Mouse (Mus musculus) limb, embryonic 12.5 days (tissue): ENCODE results near the gene C530008M17Rik. TPM values are rescaled to one million over a fixed set of nuclear protein-coding genes. Genes with fewer than 3 reads are reported as not detected.

Source experiments
- ATAC-seq: fragments of 200-750 bp; cut with Nextera tagmentation; 2 replicates; pipeline ENCODE4 v1.8.0; 2017; ENCODE audit warnings: low read depth, moderate TSS enrichment; ENCODE audit not compliant: insufficient number of reproducible peaks, insufficient read depth, low FRiP score, low TSS enrichment
- H3K27ac ChIP-seq: fragments of 300-500 bp; sonication (generic); 2 replicates; pipeline ENCODE4 v1.5.1; 2016; ENCODE audit warnings: mild to moderate bottlenecking, moderate library complexity
- H3K27me3 ChIP-seq: fragments of 300-500 bp; sonication (generic); 2 replicates; pipeline ENCODE4 v1.6.1; 2016; ENCODE audit warnings: mild to moderate bottlenecking, moderate library complexity
- H3K36me3 ChIP-seq: fragments of 300-500 bp; sonication (generic); 2 replicates; pipeline ENCODE4 v1.6.1; 2016; ENCODE audit warnings: mild to moderate bottlenecking, moderate library complexity
- H3K4me1 ChIP-seq: fragments of 300-500 bp; sonication (generic); replicated peaks from 2 replicates; pipeline ENCODE4 v1.6.1; 2016
- H3K4me2 ChIP-seq: fragments of 300-500 bp; sonication (generic); 2 replicates; pipeline ENCODE4 v1.6.1; 2016; ENCODE audit warnings: mild to moderate bottlenecking, moderate library complexity
- H3K4me3 ChIP-seq: fragments of 300-500 bp; sonication (generic); replicated peaks from 2 replicates; pipeline ENCODE4 v1.5.1; 2016; ENCODE audit warnings: mild to moderate bottlenecking
- H3K9ac ChIP-seq: fragments of 300-500 bp; sonication (generic); replicated peaks from 2 replicates; pipeline ENCODE4 v1.6.1; 2016; ENCODE audit warnings: mild to moderate bottlenecking, moderate library complexity
- H3K9me3 ChIP-seq: fragments of 300-500 bp; sonication (generic); 2 replicates; pipeline ENCODE4 v1.6.1; 2016; ENCODE audit warnings: mild to moderate bottlenecking, moderate library complexity
- WGBS: fragments of 180-500 bp; shearing (Covaris S2); methylation state at CpG from one replicate; pipeline ENCODE4 v1.1.7; 2016; 5-methylcytosine and 5-hydroxymethylcytosine counted together
- polyA plus RNA-seq: library from polyadenylated mRNA; unstranded; fragments of >200 nt; fragmentation: Nextera tagmentation; extraction: Ambion mirVana; gene quantifications from 2 replicates; pipeline ENCODE4 v1.2.1, GENCODE M21; 2016

The C530008M17Rik gene
- polyA plus RNA-seq, 1 experiment from 2014 or later: 31.9 TPM

DNA sequence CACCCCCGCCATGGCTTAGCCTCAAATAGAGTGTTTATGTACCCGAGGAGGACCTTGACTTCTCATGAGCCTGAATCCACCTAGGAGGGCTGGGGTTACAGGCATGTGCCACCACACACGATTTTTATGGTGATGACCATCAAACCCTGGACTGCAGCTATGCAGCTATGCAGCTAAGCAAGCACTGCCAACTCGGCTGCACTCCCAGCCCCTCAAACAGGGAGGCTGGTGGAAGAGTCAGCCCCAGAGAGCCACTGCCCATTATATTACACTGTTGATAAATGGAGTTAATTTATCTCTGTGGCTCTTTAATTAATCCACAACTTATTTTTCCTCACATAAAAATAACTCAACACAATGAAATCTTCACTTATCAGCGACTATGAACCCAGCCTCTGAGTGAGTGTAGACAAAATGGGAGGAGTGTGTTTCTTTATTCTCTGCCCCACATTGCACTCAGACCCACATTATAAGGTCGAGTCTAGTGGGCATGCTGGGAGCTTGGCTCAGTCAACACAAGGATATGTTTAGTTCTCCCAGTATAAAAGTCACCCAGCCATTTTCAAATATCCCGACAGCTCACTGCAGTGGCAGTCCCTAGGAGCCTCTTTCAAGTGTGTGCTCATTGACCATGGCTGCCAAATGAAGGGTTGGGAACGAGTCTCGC, 117.3 kb downstream of the C530008M17Rik start:
- H3K4me3 ChIP-seq: no peak overlapping the region
- no peaks in the 10 kb centered on the region for H3K4me1 ChIP-seq
- WGBS: 78% methylated on average over 9 of the region's 9 CpGs

DNA sequence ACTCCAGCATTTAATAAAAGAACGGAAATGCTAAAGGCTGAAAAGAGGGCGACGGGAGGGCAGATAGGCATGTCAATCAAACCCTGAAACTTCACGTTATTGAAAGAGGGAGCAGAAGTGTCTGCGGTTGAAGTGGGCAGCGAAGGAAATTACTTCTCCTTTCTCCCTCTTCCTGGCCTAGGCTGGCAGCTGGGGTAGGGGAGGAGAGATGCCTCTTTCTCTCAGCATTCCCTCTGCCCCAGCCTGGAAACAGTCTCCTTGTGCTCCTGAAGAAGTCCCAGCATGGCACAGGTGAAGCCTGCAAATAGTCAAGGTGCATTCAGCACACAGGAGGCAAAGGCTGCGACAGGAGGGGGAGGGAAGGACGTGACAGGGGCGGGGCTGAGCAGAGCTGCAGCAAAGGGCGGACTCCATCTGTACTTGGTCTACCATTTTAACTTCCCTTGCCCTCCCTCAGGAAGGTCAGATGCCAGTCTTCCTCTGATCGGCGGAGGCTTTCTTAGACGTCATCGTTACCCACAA, 122.8 kb downstream of the C530008M17Rik start:
- no peaks in the 10 kb centered on the region for H3K27me3 ChIP-seq
- H3K27ac ChIP-seq: no peak overlapping the region
- H3K4me1 ChIP-seq: peaks cover 5% of the 10 kb centered on the region; the same call in 1 of the 2 replicates
- no peak overlapping the region for H3K4me2 ChIP-seq
- WGBS: 58% methylated on average over 14 of the region's 14 CpGs
- no peak overlapping the region for H3K9ac ChIP-seq
- no peaks in the 10 kb centered on the region for H3K9me3 ChIP-seq
- H3K4me3 ChIP-seq: no peak overlapping the region
- H3K36me3 ChIP-seq: no peaks in the 10 kb centered on the region
- ATAC-seq: no peak

More for the DNA sequence above, 117.3 kb downstream of the C530008M17Rik start:
- ATAC-seq: no peak
- Histone ChIP-seq H3K9ac (no peak overlapping the region), H3K27ac (no peak overlapping the region), H3K4me2 (no peak overlapping the region), H3K27me3 (no peaks in the 10 kb centered on the region), H3K9me3 (no peaks in the 10 kb centered on the region), H3K36me3 (peaks cover 7% of the 10 kb centered on the region; the same call in 1 of the 2 replicates)

DNA sequence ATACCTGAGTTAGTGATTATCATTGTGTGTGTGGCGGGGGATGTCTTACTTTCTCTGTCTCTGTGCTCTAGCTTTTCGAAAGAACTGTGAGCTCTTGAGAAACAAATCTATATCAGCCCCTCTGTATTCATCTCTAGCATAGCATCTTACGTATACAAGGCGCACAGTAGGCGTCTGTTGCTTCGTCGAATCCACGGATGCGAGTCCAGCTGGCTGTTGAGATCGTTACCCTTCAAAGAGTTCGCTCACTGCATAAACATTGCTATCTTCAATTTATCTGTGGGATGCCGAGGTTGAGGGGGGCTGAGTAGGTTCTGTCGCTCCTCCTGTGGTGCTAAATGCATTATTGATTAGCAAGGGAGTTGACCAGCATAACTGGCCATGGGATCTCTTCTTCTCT, 125.6 kb downstream of the C530008M17Rik start:
- ATAC-seq: no peak
- Histone ChIP-seq H3K27me3 (no peaks in the 10 kb centered on the region), H3K4me1 (peaks cover 5% of the 10 kb centered on the region; the same call in 1 of the 2 replicates), H3K4me3 (no peak overlapping the region), H3K4me2 (no peak overlapping the region), H3K9me3 (no peaks in the 10 kb centered on the region), H3K36me3 (no peaks in the 10 kb centered on the region), H3K9ac (no peak overlapping the region), H3K27ac (no peak overlapping the region)
- WGBS: 89% methylated on average over 13 of the region's 13 CpGs

DNA sequence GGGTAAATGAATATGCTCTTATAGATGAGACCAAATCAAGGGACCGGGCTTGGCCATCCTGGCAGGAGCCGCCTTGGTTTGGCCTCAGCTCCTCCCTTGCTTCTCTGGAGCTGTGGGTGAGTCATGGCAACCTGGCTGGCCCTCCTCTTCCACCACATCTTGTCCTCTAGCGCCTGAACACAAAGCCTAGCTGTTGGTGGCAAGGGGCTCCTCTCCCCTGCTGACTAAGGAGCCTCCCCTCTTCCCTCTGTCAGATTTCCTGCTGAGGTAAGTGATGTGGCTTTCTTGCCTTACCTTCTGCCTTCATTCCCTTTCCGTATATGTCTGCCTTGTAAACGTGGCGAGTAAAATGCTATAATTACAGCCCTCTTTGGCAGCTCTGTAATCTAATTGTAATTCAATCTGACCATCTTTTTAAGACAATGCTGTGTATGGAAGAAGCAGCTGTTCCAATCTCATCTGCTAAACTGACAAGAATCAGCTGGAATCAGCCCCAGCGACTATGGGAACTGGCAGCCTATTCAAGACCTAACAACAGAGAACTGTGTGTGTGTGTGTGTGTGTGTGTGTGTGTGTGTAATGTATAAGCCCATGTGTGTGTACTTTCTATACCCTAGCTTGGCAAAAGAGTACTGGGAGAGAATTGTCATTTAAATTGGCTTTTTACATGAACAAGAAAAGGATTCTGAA, 126.2 kb downstream of the C530008M17Rik start:
- Histone ChIP-seq H3K4me3 (no peak overlapping the region), H3K4me2 (no peak overlapping the region), H3K36me3 (no peaks in the 10 kb centered on the region), H3K27ac (no peak overlapping the region), H3K4me1 (peaks cover 5% of the 10 kb centered on the region; the same call in 1 of the 2 replicates), H3K27me3 (no peaks in the 10 kb centered on the region), H3K9ac (no peak overlapping the region), H3K9me3 (no peaks in the 10 kb centered on the region)
- WGBS: 68% methylated on average over 7 of the region's 7 CpGs
- no peak for ATAC-seq

DNA sequence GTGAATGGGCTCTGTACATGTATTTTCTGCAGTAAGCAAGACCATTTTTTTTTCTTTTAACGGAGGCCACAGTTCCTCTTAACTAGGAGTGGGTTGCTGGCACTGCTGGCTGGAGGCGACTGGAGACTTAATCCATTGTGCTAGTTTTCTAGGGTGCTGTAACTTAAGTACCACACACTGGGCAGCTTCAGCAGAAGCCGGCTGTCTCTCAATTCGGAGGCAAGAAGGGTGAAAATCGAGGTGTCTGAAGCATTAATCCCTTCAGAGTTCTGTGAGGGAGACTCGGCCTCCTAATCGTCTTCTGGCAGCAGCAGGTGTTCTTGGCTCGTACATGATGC, 126.8 kb downstream of the C530008M17Rik start:
- WGBS: 78% methylated on average over 8 of the region's 8 CpGs
- Histone ChIP-seq H3K27ac (no peak overlapping the region), H3K9ac (no peak overlapping the region), H3K27me3 (no peaks in the 10 kb centered on the region), H3K36me3 (no peaks in the 10 kb centered on the region), H3K4me3 (no peak overlapping the region), H3K9me3 (no peaks in the 10 kb centered on the region), H3K4me2 (no peak overlapping the region), H3K4me1 (peaks cover 5% of the 10 kb centered on the region; the same call in 1 of the 2 replicates)
- no peak for ATAC-seq

DNA sequence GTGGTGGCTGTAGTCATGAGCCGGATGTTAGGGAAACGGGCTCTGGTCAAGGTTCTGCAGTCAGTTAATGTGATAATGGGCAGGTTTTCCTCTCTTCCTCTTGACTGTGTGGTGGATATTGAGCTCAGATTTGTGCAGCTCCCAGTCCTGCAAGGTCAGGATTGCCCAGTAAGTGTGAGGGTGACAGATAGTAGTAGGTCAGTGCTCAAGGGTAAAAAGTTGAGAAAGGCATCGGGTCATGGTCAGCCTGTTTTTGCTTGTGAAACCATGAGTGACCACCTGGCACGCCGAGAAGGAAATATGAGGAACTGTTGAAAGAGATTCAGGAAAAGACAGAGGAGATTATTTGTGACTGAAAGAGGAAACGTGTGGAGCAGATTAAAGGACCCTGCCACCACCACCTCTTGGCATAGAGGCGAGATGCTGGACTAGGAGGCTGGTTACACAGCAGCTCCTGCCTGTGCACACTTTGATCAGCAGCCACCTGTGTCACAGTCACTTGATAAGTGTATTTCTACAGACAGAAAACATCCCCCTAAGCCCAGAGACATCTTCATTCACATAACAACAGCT, 127.9 kb downstream of the C530008M17Rik start:
- Histone ChIP-seq H3K4me2 (no peak overlapping the region), H3K27ac (no peak overlapping the region), H3K9me3 (no peaks in the 10 kb centered on the region), H3K9ac (no peak overlapping the region), H3K4me3 (no peak overlapping the region), H3K4me1 (peaks cover 1% of the 10 kb centered on the region; the same call in 1 of the 2 replicates), H3K36me3 (no peaks in the 10 kb centered on the region), H3K27me3 (no peaks in the 10 kb centered on the region)
- no peak for ATAC-seq
- 69% methylated on average over 7 of the region's 7 CpGs for WGBS

DNA sequence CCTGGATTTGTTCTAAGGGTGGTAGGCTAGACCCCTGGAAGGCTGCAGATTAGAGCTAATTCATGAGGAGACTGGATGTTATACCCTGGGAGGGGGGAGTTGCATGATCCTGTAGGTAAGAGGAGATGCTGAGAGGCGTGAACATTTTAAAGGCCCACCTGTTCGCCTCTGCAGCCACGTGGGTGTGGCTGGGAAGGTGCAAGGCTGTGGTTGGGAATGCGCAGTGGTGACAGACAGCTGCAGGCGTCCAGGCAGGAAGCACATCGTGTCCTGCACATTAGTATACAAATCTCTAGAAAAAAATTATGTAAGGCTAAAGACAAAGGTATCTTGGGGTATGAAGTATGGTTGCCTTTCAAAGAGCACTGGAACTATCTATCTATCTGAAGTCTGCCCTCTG, 128.7 kb downstream of the C530008M17Rik start:
- 77% methylated on average over 6 of the region's 6 CpGs for WGBS

DNA sequence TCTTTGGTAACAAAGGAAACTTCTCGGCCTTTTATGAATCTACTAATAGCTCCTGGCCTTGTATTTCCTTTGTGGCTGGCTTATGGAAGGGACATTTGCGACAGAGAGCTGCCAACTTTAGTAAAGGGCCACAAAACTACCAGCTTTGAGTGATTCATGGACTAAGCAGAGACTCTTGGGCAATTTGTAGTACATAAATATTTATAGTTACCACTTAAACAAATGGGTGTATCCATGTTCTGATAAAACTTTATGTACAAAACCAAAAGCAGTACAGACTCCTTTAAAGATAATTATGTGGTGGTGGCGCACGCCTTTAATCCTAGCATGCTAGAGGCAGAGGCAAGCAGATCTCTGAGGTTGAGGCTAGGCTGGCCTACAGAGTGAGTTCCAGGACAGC, 133.6 kb downstream of the C530008M17Rik start:
- H3K4me1 ChIP-seq: no peaks in the 10 kb centered on the region
- no peak overlapping the region for H3K4me3 ChIP-seq
- no peak overlapping the region for H3K27ac ChIP-seq
- H3K9me3 ChIP-seq: no peaks in the 10 kb centered on the region
- no peaks in the 10 kb centered on the region for H3K27me3 ChIP-seq
- no peak for ATAC-seq
- no peak overlapping the region for H3K4me2 ChIP-seq
- no peak overlapping the region for H3K9ac ChIP-seq
- H3K36me3 ChIP-seq: no peaks in the 10 kb centered on the region; the same call in 1 of the 2 replicates
- WGBS: 92% methylated on average over 4 of the region's 4 CpGs

More for the DNA sequence above, 128.7 kb downstream of the C530008M17Rik start:
- no peak for ATAC-seq
- Histone ChIP-seq H3K36me3 (no peaks in the 10 kb centered on the region), H3K9me3 (no peaks in the 10 kb centered on the region), H3K4me3 (no peak overlapping the region), H3K27ac (no peak overlapping the region), H3K9ac (no peak overlapping the region), H3K27me3 (no peaks in the 10 kb centered on the region), H3K4me1 (no peaks in the 10 kb centered on the region), H3K4me2 (no peak overlapping the region)

DNA sequence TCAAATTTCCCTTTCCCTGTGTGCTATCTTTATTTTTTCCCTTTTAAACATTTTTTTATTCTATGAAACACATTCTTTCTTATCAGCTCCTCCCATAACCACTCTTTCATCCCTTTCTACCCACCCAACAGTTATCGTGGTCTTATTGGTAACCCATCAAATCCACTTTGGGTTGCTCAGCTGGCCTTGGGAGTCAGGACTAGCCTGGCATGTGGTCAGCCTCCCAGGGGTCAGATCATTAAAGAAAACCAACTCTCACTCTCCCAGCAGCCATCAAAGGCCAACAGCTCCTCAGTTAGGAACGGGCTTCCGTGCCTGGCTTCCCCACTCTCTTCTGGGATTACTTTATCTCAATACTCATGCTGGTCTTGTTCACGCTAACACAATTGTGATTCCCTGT, 135.0 kb downstream of the C530008M17Rik start:
- ATAC-seq: no peak
- peaks cover 4% of the 10 kb centered on the region for H3K36me3 ChIP-seq
- H3K27ac ChIP-seq: no peak overlapping the region
- H3K4me1 ChIP-seq: no peaks in the 10 kb centered on the region
- H3K4me3 ChIP-seq: no peak overlapping the region
- no peak overlapping the region for H3K4me2 ChIP-seq
- no peaks in the 10 kb centered on the region for H3K9me3 ChIP-seq
- H3K9ac ChIP-seq: no peak overlapping the region
- 74% methylated on average over 4 of the region's 4 CpGs for WGBS
- no peaks in the 10 kb centered on the region for H3K27me3 ChIP-seq

DNA sequence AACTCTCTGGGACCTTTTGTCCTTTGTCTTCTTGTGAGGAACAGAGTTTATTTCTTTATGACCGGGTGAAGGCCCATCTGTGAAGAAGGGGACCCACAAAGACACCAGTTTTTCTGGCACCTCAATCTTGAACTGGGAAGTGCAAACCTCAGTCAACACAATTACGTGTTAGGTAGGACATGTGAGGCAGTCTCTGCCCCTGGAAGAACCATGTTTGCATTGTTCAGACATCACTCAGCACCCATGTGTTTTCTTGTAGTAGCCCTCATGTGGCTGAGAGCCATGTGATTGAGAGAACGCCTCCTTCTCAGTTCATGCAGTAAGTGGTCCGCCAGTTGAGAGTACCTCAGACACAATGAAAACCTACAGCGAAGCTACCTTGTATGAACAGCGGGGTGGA, 136.4 kb downstream of the C530008M17Rik start:
- no peak for ATAC-seq
- Histone ChIP-seq H3K4me2 (no peak overlapping the region), H3K36me3 (peaks cover 4% of the 10 kb centered on the region), H3K4me1 (no peaks in the 10 kb centered on the region), H3K9me3 (no peaks in the 10 kb centered on the region), H3K9ac (no peak overlapping the region), H3K27me3 (no peaks in the 10 kb centered on the region), H3K4me3 (no peak overlapping the region), H3K27ac (no peak overlapping the region)
- 87% methylated on average over 6 of the region's 6 CpGs for WGBS

DNA sequence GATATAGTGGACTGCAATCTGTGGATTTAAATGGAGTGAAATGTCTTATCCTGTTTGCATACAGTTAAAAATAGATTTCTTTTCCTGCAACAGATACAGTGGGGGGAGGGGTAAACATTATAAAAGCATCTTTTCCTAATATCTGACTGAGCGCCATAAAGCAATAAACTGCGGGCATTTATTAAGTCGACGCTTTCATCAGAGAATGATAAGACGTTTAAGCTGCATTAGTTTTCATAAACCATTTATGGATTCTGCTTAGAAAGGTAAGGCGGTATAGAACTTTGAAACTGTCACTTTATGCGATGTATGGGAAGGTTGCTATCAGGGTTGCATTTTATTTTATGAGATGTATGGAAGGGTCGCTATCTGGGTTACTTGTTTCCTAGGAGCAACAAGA, 141.7 kb downstream of the C530008M17Rik start:
- no peak overlapping the region for H3K4me3 ChIP-seq
- no peaks in the 10 kb centered on the region for H3K27me3 ChIP-seq
- H3K27ac ChIP-seq: no peak overlapping the region
- H3K9ac ChIP-seq: no peak overlapping the region
- H3K4me2 ChIP-seq: no peak overlapping the region
- H3K36me3 ChIP-seq: peaks cover 4% of the 10 kb centered on the region; the same call in 1 of the 2 replicates
- ATAC-seq: no peak
- H3K4me1 ChIP-seq: no peaks in the 10 kb centered on the region
- H3K9me3 ChIP-seq: no peaks in the 10 kb centered on the region
- 92% methylated on average over 8 of the region's 8 CpGs for WGBS
